Mouse (Mus musculus): ENCODE measurements around the gene Phactr2.

DNA sequence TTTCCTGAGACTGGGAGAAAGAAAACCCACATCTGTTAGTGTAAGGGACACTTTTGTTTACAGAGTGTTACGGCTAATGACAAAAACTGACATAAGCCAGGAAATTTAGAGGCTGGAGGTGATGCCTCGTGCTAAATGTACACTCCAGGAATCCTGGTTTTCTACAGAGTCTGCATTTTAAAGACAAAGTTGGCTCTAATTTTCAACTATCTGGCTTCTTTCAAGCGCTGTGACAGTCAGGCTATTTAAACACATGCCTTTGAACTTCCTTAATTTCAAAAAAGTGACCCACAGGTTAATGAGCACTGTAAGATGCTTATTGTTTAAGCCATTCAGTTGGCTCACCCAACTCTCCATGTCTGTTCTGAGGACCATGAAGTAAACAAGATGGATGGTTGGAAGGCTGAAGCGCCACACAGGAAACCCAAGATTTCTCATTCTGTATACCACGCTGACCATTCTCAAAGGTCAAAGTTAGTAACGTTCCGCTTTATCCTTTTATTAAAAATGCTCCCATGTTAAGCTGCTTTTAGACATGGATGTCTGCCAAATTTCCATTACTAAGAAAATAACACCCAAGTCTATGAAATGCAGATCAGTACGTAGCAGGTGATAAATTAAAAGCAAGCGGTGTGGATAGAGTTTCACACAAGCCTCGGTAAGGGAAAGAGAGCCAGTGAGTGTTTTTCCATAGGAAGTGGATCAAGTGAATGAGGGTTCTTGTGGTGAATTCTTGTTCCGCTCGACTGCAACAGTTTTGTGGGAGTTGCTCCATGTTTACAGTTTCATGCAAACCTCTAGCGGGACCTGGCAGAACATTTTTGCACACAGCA, 97.6 kb downstream of the Phactr2 start:
- TF ChIP-seq EP300 (optimal IDR thresholded peaks at IDR 0.05) (peak; percentile 18), CTCF (IDR thresholded peaks at IDR 0.05; ENCODE audit: low read depth) (no peak)

All from stomach, postnatal 0 days (tissue).